Mouse (Mus musculus) CD4-positive, CD25-positive, alpha-beta regulatory T cell (primary cell): ENCODE measurements around the gene Prkar1a. TPM values are rescaled to one million over a fixed set of nuclear protein-coding genes. Genes with fewer than 3 reads are reported as not detected.

Experiments used
- polyA plus RNA-seq: library from polyadenylated mRNA; unstranded; fragments of 100-300 nt; shearing (Covaris generic); gene quantifications from one replicate; pipeline ENCODE4 v1.2.1, GENCODE M21; 2017

Prkar1a gene
- 428 TPM for polyA plus RNA-seq

GRCm38 (mm10) chr11:109649206-109649605, at the start of gene Prkar1a:
Gene Prkar1a, plus strand, starts transcription at chr11:109649405.

DNA sequence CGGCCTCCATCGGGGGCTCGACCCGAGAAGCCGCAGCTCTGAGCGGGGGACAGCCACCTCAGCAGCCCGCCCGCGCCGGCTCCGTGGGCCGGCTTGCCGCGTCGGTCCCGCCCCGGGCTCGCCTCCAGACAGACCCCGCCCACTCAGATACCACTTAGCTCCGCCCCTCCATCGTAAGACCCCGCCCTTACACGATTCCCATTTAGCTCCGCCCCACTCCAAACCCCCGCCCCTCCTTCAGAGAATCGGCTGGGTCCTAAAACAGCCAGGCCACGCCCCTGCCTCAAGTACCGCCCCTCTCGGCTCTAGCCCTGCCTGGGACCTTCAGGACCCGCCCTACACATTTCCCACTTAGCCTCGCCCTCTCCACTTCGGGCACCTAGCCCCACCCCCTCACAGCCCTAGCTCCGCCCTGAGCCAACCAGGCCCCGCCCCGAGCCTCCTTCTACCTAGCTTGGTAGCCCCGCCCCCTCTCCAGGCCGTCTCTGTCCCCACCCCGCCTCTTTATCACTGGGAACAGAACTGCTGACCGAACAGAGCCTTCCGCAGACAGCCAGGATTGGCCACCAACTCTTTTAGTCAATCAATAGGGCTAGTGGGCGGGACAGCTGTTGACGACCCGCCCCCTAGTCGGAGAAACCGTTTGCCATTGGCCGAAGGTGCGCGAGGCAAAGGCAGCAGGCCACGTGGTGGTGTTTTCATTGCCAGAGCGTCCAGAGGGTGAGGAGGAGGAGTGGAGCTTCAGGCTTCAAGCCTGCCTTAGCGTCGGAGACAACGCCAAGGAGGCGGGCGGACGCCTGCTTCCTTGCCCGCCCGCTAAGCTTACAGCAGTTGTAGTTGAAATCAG, 37.7 kb upstream of the Prkar1a start, which contains the start of gene Wipi1:
Wipi1 (minus strand) TSS at position 665 of the 847 bp plus-strand sequence.

Other genes with a start within 250 kb of the Prkar1a start
- 0.25 TPM for gene 9930022D16Rik, start 235.5 kb upstream of the Prkar1a start, polyA plus RNA-seq
- 34.2 TPM for gene Amz2, start 223.5 kb upstream of the Prkar1a start, polyA plus RNA-seq
- gene Arsg, start 176.0 kb upstream of the Prkar1a start, polyA plus RNA-seq = 3.1 TPM
- gene Slc16a6, start 175.8 kb upstream of the Prkar1a start, polyA plus RNA-seq = 17.3 TPM
- gene Wipi1, start 37.4 kb upstream of the Prkar1a start, polyA plus RNA-seq = 0.11 TPM
- 2.7 TPM for gene Fam20a, start 72.9 kb downstream of the Prkar1a start, polyA plus RNA-seq
- 0.39 TPM for gene 1700012B07Rik, start 178.6 kb downstream of the Prkar1a start, polyA plus RNA-seq